Mouse (Mus musculus) embryonic fibroblast, embryonic 13.5 days (primary cell): ENCODE measurements around the gene Lypla2.

Source experiments
- CTCF ChIP-seq: IDR thresholded peaks from 2 replicates; pipeline ENCODE4 v1.5.1; 2011; ENCODE audit warnings: mild to moderate bottlenecking, control low read depth, low read length, moderate library complexity, borderline replicate concordance; ENCODE audit not compliant: insufficient read depth
- POLR2A ChIP-seq: IDR thresholded peaks from 2 replicates; pipeline ENCODE4 v1.6.1; 2011; ENCODE audit warnings: low read depth, mild to moderate bottlenecking, control low read depth, low read length, moderate library complexity

DNA sequence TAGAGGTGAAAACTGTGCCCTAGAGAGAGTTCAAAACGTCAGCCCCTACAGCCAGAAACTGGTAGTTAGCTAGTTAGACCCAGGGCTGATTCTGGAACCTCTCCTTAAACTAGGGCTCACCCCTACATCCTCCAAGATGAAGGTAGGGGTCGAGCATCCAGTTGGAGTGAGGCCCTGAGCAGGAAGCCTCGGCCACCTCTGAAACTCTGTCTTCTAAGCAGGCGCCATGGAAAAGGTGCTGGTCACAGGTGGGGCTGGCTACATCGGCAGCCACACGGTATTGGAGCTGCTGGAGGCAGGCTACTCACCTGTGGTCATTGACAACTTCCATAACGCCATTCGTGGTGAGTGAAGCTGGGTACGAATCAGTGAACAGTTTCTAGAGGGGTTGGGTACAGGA is 7.3 kb downstream of the Lypla2 start:
- no peak for TF ChIP-seq POLR2A
- no peak for TF ChIP-seq CTCF
